Mouse (Mus musculus) embryonic facial prominence, embryonic 10.5 days (tissue): ENCODE data around the gene Zfp362. TPM values are rescaled to one million over a fixed set of nuclear protein-coding genes. Genes with fewer than 3 reads are reported as not detected.

ENCODE experiments used
- DNase-seq: peaks from one replicate; pipeline ENCODE4 v3.0.0-alpha.2; 2017; ENCODE audit warnings: low spot score
- H3K27ac ChIP-seq: fragments of 300-500 bp; sonication (generic); replicated peaks from 2 replicates; pipeline ENCODE4 v1.5.1; 2016; ENCODE audit warnings: mild to moderate bottlenecking
- H3K27me3 ChIP-seq: fragments of 300-500 bp; sonication (generic); replicated peaks from 2 replicates; pipeline ENCODE4 v1.6.1; 2016; ENCODE audit warnings: low read depth, mild to moderate bottlenecking; ENCODE audit not compliant: poor library complexity, severe bottlenecking
- H3K36me3 ChIP-seq: fragments of 300-500 bp; sonication (generic); replicated peaks from 2 replicates; pipeline ENCODE4 v1.6.1; 2016; ENCODE audit warnings: mild to moderate bottlenecking, moderate library complexity
- H3K4me1 ChIP-seq: fragments of 300-500 bp; sonication (generic); 2 replicates; pipeline ENCODE4 v1.6.1; 2016
- H3K4me3 ChIP-seq: fragments of 300-500 bp; sonication (generic); 2 replicates; pipeline ENCODE4 v1.5.1; 2016; ENCODE audit warnings: mild to moderate bottlenecking, moderate library complexity
- H3K9me3 ChIP-seq: fragments of 300-500 bp; sonication (generic); 2 replicates; pipeline ENCODE4 v1.6.1; 2016; ENCODE audit warnings: mild to moderate bottlenecking
- WGBS: fragments of 180-500 bp; shearing (Covaris S2); methylation state at CpG from one replicate; pipeline ENCODE4 v1.1.7; 2016; 5-methylcytosine and 5-hydroxymethylcytosine counted together
- polyA plus RNA-seq: library from polyadenylated mRNA; unstranded; fragments of >200 nt; fragmentation: Nextera tagmentation; extraction: Ambion mirVana; gene quantifications from 2 replicates; pipeline ENCODE4 v1.2.1, GENCODE M21; 2016

Zfp362 gene
- polyA plus RNA-seq, 1 experiment from 2014 or later, result 38.7 TPM

GRCm38 (mm10) chr4:128729709-128730037, 76.2 kb downstream of the Zfp362 start:
- WGBS, result 16% methylated on average over 5 of the region's 5 CpGs
- peaks cover 5% of the 10 kb centered on the region; the same call in 1 of the 2 replicates for H3K27me3 ChIP-seq
- no peaks in the 10 kb centered on the region for H3K9me3 ChIP-seq
- H3K4me3 ChIP-seq, result peak overlapping the region; percentile 94
- DNase-seq, result no peak
- peaks cover 71% of the 10 kb centered on the region for H3K4me1 ChIP-seq
- H3K27ac ChIP-seq, result peak overlapping the region; percentile 71
- H3K36me3 ChIP-seq, result peaks cover 45% of the 10 kb centered on the region

- no peaks in the 10 kb centered on the region for H3K9me3 ChIP-seq
- peaks cover 40% of the 10 kb centered on the region for H3K36me3 ChIP-seq
- WGBS, result 17% methylated on average over 15 of the region's 15 CpGs
- peak overlapping the region; percentile 71 for H3K27ac ChIP-seq
- H3K4me3 ChIP-seq, result peak overlapping the region; percentile 94
- H3K4me1 ChIP-seq, result peaks cover 69% of the 10 kb centered on the region
- no peak for DNase-seq
- H3K27me3 ChIP-seq, result peaks cover 5% of the 10 kb centered on the region; the same call in 1 of the 2 replicates
These were observed 76.7 kb downstream of the Zfp362 start for GRCm38 (mm10) chr4:128729033-128729708.

GRCm38 (mm10) chr4:128728431-128728851, 77.4 kb downstream of the Zfp362 start:
- peak overlapping the region; percentile 94 for H3K4me3 ChIP-seq
- H3K27me3 ChIP-seq, result peaks cover 7% of the 10 kb centered on the region
- WGBS, result under 1% methylated on average over 5 of the region's 5 CpGs
- no peaks in the 10 kb centered on the region for H3K9me3 ChIP-seq
- no peak for DNase-seq
- H3K36me3 ChIP-seq, result peaks cover 33% of the 10 kb centered on the region
- peak overlapping the region; percentile 98 for H3K27ac ChIP-seq
- H3K4me1 ChIP-seq, result peaks cover 69% of the 10 kb centered on the region

GRCm38 (mm10) chr4:128727721-128728430, 78.0 kb downstream of the Zfp362 start:
- H3K36me3 ChIP-seq, result peaks cover 29% of the 10 kb centered on the region
- peaks cover 69% of the 10 kb centered on the region for H3K4me1 ChIP-seq
- peaks cover 13% of the 10 kb centered on the region for H3K27me3 ChIP-seq
- H3K4me3 ChIP-seq, result peak overlapping the region; percentile 94
- H3K27ac ChIP-seq, result peak overlapping the region; percentile 98
- peak; percentile 62 for DNase-seq
- no peaks in the 10 kb centered on the region for H3K9me3 ChIP-seq
- WGBS, result under 1% methylated on average over 65 of the region's 65 CpGs

GRCm38 (mm10) chr4:128727019-128727720, 78.7 kb downstream of the Zfp362 start:
- Histone ChIP-seq H3K9me3 (no peaks in the 10 kb centered on the region), H3K4me1 (peaks cover 66% of the 10 kb centered on the region), H3K36me3 (peaks cover 29% of the 10 kb centered on the region), H3K27ac (peak overlapping the region; percentile 98), H3K27me3 (peaks cover 15% of the 10 kb centered on the region), H3K4me3 (peak overlapping the region; percentile 94)
- peak; percentile 88 for DNase-seq
- WGBS, result 5% methylated on average over 68 of the region's 68 CpGs

- no peak for DNase-seq
- peaks cover 65% of the 10 kb centered on the region for H3K4me1 ChIP-seq
- WGBS, result 71% methylated on average over 7 of the region's 7 CpGs
- peak overlapping the region; percentile 20 for H3K27ac ChIP-seq
- peaks cover 15% of the 10 kb centered on the region for H3K27me3 ChIP-seq
- H3K36me3 ChIP-seq, result peaks cover 1% of the 10 kb centered on the region
- no peak overlapping the region for H3K4me3 ChIP-seq
- no peaks in the 10 kb centered on the region for H3K9me3 ChIP-seq
These were observed 81.8 kb downstream of the Zfp362 start for GRCm38 (mm10) chr4:128724059-128724458.

- Histone ChIP-seq H3K27ac (peak overlapping the region; percentile 44; the same call in 1 of the 2 replicates), H3K4me1 (peaks cover 63% of the 10 kb centered on the region)
These were observed 82.4 kb downstream of the Zfp362 start for GRCm38 (mm10) chr4:128723431-128723830.

More at GRCm38 (mm10) chr4:128723431-128723830, 82.4 kb downstream of the Zfp362 start:
- DNase-seq, result no peak
- H3K27me3 ChIP-seq, result peaks cover 15% of the 10 kb centered on the region
- 80% methylated on average over 13 of the region's 13 CpGs for WGBS
- no peak overlapping the region for H3K4me3 ChIP-seq
- H3K36me3 ChIP-seq, result no peaks in the 10 kb centered on the region
- no peaks in the 10 kb centered on the region for H3K9me3 ChIP-seq

Other genes with a start within 250 kb of the Zfp362 start
- 7.1 and 7.8 TPM in 2 replicates for gene Zscan20, start 195.9 kb downstream of the Zfp362 start, polyA plus RNA-seq
- gene Tlr12, start 187.4 kb downstream of the Zfp362 start, polyA plus RNA-seq, result 0.41 and 0.60 TPM in 2 replicates
- 69.5 and 84.4 TPM in 2 replicates for gene Phc2, start 151.3 kb downstream of the Zfp362 start, polyA plus RNA-seq
- gene A3galt2, start 50.7 kb downstream of the Zfp362 start, polyA plus RNA-seq, result 0.09 and 0.12 TPM in 2 replicates
- gene Trim62, start 77.5 kb upstream of the Zfp362 start, polyA plus RNA-seq, result 10.6 and 11.9 TPM in 2 replicates
- gene Azin2, start 156.4 kb upstream of the Zfp362 start, polyA plus RNA-seq, result 11.4 and 12.1 TPM in 2 replicates
- gene Ak2, start 185.9 kb upstream of the Zfp362 start, polyA plus RNA-seq, result 219 and 224 TPM in 2 replicates